Mouse (Mus musculus) spleen, adult 2 months (tissue): ENCODE results near the gene Doc2g.
A peak's percentile ranks its signal among the peaks of the same experiment; 100 is the strongest.

Experiments
- CTCF ChIP-seq: fragments of 200-500 bp; IDR thresholded peaks from 2 replicates; pipeline ENCODE4 v1.5.1; 2011; ENCODE audit warnings: mild to moderate bottlenecking, inconsistent platforms; ENCODE audit not compliant: insufficient read depth, insufficient read length, insufficient replicate concordance; ENCODE audit errors: extremely low read depth
- POLR2A ChIP-seq: fragments of 200-500 bp; IDR thresholded peaks from 2 replicates; pipeline ENCODE4 v1.6.1; 2011; ENCODE audit warnings: low read depth, low read length, inconsistent platforms

GRCm38 (mm10) chr19:4000119-4000900, 2.8 kb upstream of the Doc2g start, which contains the start of the genes Nudt8 and Gm49405:
- TF ChIP-seq CTCF (peak; percentile 73), POLR2A (peak; percentile 88)
